Mouse (Mus musculus) MEL (cell line): ENCODE measurements around the gene Fkbp5.

Experiments used
- BHLHE40 ChIP-seq: IDR thresholded peaks from 2 replicates; pipeline ENCODE4 v1.6.1; 2012; ENCODE audit warnings: low read depth, mild to moderate bottlenecking, inconsistent platforms, low read length, improper control_type of control experiment, borderline replicate concordance
- CTCF ChIP-seq, 3 experiments: IDR thresholded peaks in 2 of 3; conservative IDR thresholded peaks in 1 of 3; 2 replicates each; pipeline ENCODE4 v1.5.1; 2011 to 2012; ENCODE audit warnings: low read length in 3 of 3, low read depth in 2 of 3, mild to moderate bottlenecking in 2 of 3, improper control_type of control experiment in 1 of 3, inconsistent platforms in 1 of 3, mixed read lengths in 1 of 3, moderate library complexity in 1 of 3; ENCODE audit not compliant: control insufficient read depth in 1 of 3, insufficient read depth in 1 of 3, poor library complexity in 1 of 3, severe bottlenecking in 1 of 3
- E2F4 ChIP-seq: IDR thresholded peaks from 2 replicates; pipeline ENCODE4 v1.6.1; 2011; ENCODE audit warnings: low read depth, low read length, improper control_type of control experiment, borderline replicate concordance
- ETS1 ChIP-seq: IDR thresholded peaks from 2 replicates; pipeline ENCODE4 v1.6.1; 2012; ENCODE audit warnings: low read depth, mild to moderate bottlenecking, inconsistent platforms, low read length, improper control_type of control experiment, moderate library complexity
- HCFC1 ChIP-seq: IDR thresholded peaks from 2 replicates; pipeline ENCODE4 v1.6.1; 2012; ENCODE audit warnings: low read depth, mild to moderate bottlenecking, inconsistent platforms, low read length, improper control_type of control experiment, moderate library complexity
- KAT2A ChIP-seq: conservative IDR thresholded peaks from 2 replicates; pipeline ENCODE4 v1.6.1; 2012; ENCODE audit warnings: low read depth, low read length, improper control_type of control experiment, inconsistent platforms
- MAFK ChIP-seq: IDR thresholded peaks from 2 replicates; pipeline ENCODE4 v1.6.1; 2011; ENCODE audit warnings: low read depth, mild to moderate bottlenecking, low read length, improper control_type of control experiment, borderline replicate concordance
- MEF2A ChIP-seq: IDR thresholded peaks from 2 replicates; pipeline ENCODE4 v1.6.1; 2014; ENCODE audit warnings: low read depth, mild to moderate bottlenecking, inconsistent platforms, low read length, improper control_type of control experiment; ENCODE audit not compliant: poor library complexity, insufficient replicate concordance, severe bottlenecking; ENCODE audit errors: extremely low read depth
- MYC ChIP-seq: IDR thresholded peaks from 2 replicates; pipeline ENCODE4 v1.6.1; 2011; ENCODE audit warnings: low read depth, mild to moderate bottlenecking, low read length, improper control_type of control experiment, moderate library complexity
- POLR2A ChIP-seq, 2 experiments: IDR thresholded peaks; 2 replicates each; pipeline ENCODE4 v1.6.1; 2011 to 2012; ENCODE audit warnings: low read length in 2 of 2, mild to moderate bottlenecking in 2 of 2, control low read depth in 1 of 2, improper control_type of control experiment in 1 of 2, low read depth in 1 of 2, moderate library complexity in 1 of 2; ENCODE audit not compliant: control insufficient read depth in 1 of 2, insufficient read depth in 1 of 2, poor library complexity in 1 of 2
- RCOR1 ChIP-seq: IDR thresholded peaks from 2 replicates; pipeline ENCODE4 v1.6.1; 2012; ENCODE audit warnings: low read depth, mild to moderate bottlenecking, inconsistent platforms, low read length, improper control_type of control experiment
- USF2 ChIP-seq, 2 experiments: IDR thresholded peaks; 2 replicates each; pipeline ENCODE4 v1.6.1; 2011 to 2012; ENCODE audit warnings: improper control_type of control experiment in 2 of 2, low read length in 2 of 2, borderline replicate concordance in 1 of 2, inconsistent platforms in 1 of 2, low read depth in 1 of 2, mild to moderate bottlenecking in 1 of 2; ENCODE audit not compliant: insufficient read depth in 1 of 2
- ZC3H11A ChIP-seq: IDR thresholded peaks from 2 replicates; pipeline ENCODE4 v1.6.1; 2012; ENCODE audit warnings: low read depth, mild to moderate bottlenecking, inconsistent platforms, low read length, improper control_type of control experiment
- ZNF384 ChIP-seq: IDR thresholded peaks from 2 replicates; pipeline ENCODE4 v1.6.1; 2012; ENCODE audit warnings: low read depth, mild to moderate bottlenecking, inconsistent platforms, low read length, improper control_type of control experiment

GRCm38 (mm10) chr17:28522623-28523354 lies 5.5 kb upstream of the Fkbp5 start:
- TF ChIP-seq CTCF (IDR thresholded peaks at IDR 0.05 in 2 of 3, conservative IDR thresholded peaks at IDR 0.05 in 1 of 3; ENCODE audit: control insufficient read depth in 1 of 3, insufficient read depth in 1 of 3, low read depth in 2 of 3, low read length in 3 of 3, poor library complexity in 1 of 3, severe bottlenecking in 1 of 3) (no peak), E2F4 (no peak), MAFK (no peak), POLR2A (IDR thresholded peaks at IDR 0.05; ENCODE audit: control insufficient read depth in 1 of 2, insufficient read depth in 1 of 2, low read depth in 1 of 2, low read length in 2 of 2, poor library complexity in 1 of 2) (peak in 1 of 2 experiments; percentile 66; a peak in 2 of 4 replicates), USF2 (IDR thresholded peaks at IDR 0.05; ENCODE audit: borderline replicate concordance in 1 of 2, insufficient read depth in 1 of 2, low read depth in 1 of 2, low read length in 2 of 2) (no peak), MYC (no peak), MEF2A (no peak), RCOR1 (no peak), ZC3H11A (no peak), KAT2A (no peak), ETS1 (peak; percentile 55), HCFC1 (peak; percentile 71), ZNF384 (no peak), BHLHE40 (peak; percentile 59; the same call in 1 of the 2 replicates)
